Mouse (Mus musculus): ENCODE data around the gene Cct4.

Cct4 gene

DNA sequence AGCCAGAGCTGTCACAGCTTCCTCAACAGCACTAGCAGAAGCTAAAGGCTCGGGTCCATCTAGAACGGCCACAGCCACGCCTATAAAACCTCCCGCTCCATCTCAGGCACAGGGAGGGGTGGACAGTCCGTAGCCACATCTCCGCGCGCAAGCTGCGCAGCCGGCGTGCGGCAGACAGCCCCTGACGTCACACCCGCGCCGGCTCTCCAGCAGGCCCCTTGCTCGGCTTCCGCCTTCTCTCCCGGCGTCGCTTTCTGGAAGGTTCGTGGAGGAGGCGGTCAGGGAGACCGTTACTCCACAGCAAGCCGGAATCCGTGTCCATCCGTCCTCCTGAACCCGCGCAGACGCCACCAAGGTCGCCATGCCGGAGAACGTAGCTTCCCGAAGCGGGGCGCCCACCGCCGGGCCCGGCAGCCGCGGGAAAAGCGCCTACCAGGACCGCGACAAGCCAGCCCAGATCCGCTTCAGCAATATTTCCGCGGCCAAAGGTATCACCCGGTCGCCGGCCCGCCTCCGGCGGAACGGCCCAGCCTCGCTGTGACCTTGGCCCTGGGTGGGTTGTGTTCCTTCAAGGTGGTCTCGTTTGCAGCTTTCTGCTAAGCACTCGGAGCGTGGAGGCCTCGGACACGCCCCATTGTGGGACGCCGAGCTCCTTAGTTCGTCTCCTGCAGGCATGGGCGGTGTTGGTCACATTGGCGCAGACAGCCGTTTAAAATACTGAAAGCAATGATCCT lies at the start of gene Cct4:
Gene Cct4 (plus strand): TSS at position 127 of the 734 bp plus-strand sequence.
- DNase-seq, result peak; percentile 93

DNA sequence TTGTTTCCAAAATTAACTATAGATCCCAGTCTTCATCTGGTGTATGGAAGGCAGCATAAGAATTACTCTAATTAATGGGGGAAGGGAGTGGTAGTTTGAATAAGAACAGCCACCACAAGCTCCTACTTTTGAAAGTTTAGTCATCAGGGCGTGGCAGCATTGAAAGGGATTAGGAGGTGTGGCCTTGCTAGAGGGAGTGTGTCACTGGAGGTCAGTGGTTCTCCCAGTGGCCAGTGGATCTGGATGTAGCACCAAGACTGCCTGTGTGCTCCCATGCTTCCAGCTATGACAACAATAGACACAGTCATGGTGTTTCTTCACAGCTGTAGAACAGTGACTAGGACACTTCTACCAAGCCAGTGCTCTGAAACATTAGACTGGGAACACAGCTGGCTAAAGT lies 41.2 kb upstream of the Cct4 start:
- no peak for DNase-seq

DNA sequence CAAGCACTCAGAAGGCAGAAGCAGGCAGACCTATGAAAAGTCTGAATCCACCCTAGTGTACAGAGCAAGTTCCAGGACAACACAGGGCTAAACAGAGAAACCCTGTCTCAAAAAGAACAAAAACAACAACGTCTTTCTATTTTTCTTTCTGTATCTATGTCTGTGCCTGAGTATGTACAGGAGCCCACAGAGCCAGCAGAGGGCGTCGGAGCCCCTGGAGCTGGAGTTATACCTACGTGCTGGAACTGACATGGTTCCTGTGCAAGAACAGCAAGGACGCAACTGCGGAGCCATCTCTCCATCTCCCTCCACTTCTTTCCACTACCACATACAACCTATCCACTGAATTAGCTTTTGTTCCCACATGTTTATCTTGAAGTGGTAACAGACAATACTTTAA lies 40.2 kb upstream of the Cct4 start:
- DNase-seq, result no peak

DNA sequence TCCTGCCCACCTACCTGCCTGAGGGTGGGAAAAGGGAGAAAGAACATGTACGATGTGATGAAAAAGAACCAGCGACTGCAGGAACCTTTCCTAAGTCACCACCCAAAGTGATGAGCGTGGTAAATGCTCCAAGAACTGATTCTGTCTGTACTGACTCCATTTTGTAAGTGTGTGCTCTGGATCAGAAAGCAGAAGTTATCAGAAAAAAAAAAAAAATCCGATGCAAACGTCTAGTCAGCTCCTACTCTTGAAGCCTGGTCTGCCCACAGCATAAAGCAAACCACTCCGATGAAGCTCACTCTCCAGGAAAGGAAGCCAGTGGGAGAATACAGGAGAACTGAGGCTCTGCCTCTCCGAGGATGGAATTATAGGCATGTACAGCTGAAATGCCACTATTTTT lies 37.7 kb upstream of the Cct4 start:
- DNase-seq, result no peak

DNA sequence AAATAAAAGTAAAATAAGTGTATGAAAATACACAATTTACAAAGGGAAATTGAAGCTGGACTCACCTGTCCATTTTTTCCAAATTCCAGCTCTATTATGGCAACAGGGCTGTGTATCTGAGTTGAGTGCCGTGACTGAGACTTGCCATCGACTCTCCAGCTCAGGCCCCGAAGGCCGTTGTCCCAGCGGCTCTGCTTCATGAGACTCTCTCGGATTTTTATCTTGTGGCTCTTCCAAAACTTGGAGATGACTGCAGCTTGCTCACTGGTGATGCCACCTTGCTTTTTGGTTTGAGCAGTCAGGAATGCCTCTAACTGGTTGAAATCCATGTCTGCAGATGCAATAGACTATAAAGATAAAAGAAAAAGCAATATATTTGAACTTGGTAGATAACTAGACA lies 34.0 kb upstream of the Cct4 start:
- no peak for DNase-seq

DNA sequence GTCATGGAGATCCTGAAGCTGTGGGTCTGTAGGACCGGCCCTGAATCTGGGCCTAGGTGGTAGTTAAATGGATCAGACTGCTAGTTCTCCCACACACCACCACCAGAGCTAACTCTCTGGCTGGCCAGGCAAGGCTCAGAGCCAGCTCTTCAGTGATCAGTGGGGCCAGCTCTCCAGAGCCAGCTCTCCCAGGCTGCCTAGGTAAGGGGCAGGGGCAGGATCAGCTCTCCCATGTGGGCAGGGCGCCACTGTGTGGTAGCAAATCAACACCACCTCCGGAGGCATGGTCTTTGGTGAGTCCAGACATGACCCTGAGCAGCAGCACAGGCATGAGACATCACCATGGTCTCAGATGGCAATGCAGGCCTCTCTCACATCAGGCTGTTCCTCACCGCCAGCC lies 33.5 kb upstream of the Cct4 start:
- peak; percentile 86 for DNase-seq

DNA sequence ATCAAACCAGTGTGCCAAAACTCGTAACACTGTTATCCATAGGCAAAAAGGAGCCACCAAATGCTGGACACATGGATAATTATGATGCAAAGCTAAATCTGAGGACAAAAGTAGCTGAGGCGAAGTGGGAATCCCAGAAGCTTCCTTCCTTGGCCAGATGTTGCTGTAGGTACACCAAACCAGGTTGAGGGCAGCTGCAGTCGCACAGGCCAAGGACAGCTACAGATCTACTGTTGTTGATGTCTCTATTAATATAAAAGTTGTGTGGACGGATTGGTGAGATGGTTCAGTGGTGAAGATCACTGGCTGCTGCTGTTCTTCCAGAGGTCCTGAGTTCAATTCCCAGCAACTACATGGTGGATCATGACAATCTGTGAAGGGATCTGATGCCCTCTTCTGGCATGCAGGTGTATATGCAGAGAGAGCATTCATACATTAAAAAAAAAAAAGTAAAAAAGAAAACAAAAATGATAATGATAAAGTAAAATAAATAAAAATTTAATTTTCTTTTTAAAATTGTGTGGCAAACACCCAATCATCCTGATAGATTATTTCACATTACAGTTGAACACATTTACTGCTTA lies 32.4 kb upstream of the Cct4 start:
- DNase-seq, result no peak

DNA sequence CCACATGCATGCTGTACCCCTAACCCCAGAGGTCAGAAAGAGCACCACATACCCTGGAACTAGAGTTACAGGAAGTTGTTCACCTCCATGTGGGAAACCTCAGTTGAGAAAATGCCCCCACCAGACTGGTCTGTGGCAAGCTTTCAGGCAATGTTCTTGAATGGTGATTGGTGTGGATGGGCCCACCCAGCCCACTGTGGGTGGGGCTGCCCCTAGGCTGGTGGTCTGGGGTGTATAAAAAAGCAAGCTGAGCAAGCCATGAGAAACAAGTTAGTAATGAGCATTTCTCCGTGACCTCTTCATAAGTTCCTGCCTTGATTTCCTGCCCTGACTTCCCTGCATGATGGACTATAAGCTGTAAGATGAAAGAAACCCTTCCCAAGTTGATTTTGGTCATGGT lies 28.2 kb upstream of the Cct4 start:
- no peak for DNase-seq

DNA sequence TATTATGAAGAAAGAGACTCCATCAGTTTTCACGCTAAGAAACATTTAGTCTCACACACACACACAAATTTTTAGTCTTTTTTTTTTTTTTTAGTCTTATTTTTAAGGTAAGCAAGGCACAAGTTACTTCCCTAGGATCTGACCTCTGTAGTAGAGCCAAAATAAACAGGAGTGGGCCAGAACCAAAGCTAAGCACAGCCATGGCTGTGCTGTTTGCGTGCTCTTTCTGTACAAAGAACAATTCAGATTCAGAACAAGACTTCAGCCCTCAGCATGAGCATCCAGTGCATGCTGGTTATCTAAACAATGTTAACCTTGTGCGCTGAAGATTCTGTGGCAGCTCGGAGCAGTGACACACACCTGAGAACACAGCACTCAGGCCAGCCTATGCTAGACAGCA lies 25.9 kb upstream of the Cct4 start:
- DNase-seq, result peak; percentile 2

DNA sequence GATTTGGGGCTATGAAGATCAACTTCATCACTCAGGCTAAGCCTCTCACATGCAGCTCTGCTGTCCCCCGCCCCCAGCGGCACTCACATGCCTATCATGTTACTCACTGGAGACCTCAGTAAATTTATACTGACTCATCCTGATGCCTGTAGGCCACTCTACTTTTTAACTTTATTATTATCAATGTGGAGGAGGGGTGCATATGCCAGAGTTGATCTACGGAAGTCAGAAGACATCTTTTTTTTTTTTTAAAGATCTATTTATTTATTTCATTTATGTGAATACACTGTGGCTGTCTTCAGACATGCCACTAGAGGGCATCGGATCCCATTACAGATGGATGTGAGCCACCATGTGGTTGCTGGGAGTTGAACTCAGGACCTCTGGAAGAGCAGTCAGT lies 24.8 kb upstream of the Cct4 start:
- peak; percentile 3 for DNase-seq

DNA sequence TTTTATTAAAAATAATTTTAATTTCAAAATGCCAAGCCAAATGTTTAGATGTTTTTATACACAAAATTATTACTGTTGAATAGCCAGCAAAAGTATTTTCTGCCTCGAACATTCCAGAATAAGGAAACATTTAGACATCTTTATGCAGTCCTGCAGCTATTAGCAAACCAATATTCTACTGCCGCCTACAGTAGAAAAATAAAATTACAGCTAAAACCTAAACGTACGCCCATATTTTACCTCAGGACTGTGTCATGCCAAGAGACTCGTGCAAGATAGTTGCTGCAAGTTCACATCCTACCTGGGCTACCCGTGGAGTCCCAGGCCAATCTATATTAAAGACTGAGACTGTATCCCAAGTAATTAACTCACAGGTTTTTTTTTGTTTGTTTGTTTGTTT lies 20.8 kb upstream of the Cct4 start:
- DNase-seq, result no peak

DNA sequence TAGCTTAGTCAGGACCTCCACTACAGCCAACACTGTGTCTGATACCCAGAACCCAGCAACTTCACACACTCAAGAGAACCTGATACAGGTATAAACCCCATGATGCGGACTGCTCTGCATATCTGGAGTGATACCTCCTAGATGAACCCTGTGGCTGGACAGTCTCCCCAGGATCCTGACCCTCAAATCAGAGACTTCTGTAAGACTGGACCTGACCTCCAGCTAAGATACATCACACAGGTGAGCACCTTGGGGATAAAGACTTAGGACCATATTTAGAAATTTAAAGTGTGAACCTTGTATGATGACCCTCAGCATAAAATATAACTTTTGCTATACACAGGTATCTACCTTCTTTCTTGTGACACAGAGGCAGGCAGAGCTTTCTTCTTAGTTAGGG lies 19.8 kb upstream of the Cct4 start:
- DNase-seq, result no peak

DNA sequence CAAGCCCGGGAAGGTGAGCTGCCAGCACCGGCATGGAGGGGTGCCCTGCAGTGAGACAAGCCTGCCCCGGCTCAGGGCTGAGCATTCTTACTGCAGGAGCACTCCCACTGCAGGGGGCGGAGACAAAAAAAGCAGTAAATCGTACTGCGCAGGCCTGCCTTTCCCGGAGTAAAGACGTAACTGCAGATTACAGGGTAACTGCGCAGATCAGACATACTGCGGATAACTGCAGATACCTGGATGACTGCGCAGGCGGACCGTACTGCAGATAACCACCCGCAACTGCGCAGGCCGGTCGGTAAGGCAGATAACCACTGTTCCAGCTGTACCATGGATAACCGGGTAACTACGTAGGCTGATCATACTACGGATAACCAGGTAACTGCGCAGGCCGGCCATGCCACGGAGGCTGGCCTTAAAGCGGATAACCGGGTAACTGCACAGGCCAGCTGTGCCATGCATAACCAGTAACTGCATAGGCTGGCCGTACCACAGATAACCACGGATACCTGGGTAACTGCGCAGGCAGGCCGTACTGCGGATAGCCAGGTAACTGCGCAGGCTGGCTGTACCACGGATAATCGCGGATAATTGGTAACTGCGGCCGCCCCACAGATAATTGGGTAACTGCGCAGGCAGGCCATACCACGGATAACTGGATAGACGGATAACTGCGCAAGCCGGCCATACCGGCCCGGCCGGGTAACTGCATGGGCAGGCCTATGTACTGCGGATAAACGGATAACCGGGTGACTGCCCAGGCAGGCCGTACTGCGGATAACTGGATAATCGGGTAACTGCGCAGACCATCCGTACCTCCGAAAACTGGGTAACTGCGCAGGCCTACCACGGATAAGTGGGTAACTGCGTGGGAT lies 18.2 kb upstream of the Cct4 start, which contains the start of gene Zrsr1:
Gene Zrsr1 (plus strand): TSS at position 171 of the 875 bp plus-strand sequence.
- peak; percentile 85 for DNase-seq

DNA sequence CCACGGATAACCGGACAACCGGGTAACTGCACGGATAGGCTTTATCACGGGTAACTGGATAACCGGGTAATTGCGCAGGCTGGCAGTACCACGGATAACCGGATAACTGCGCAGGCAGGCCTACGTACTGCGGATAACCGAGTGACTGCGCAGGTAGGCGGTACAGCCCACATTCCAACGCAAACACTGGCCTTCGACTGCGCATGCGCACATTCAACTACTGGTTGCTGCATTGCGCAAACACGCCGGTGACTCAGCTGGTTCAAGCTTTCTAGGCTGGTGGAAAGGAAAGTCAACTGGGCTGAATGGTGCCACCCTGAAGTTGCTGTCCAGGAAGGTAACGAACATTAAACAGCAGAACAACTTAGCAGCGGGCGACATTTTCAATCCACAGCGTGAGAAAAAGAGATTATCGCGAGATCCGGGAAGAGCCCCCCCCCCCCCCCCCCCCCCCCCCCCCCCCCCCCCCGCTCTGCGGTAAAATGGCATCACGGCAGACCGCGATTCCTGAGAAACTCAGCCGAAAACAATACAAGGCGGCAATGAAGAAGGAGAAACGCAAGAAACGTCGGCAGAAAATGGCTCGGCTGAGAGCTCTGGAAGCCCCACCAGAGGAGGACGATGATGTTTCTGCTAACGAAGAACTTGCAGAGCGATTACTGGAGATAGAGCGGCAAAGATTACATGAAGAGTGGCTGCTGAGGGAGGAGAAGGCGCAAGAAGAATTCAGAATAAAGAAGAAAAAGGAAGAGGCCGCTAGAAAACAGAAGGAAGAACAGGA lies 17.4 kb upstream of the Cct4 start:
- peak; percentile 85 for DNase-seq

DNA sequence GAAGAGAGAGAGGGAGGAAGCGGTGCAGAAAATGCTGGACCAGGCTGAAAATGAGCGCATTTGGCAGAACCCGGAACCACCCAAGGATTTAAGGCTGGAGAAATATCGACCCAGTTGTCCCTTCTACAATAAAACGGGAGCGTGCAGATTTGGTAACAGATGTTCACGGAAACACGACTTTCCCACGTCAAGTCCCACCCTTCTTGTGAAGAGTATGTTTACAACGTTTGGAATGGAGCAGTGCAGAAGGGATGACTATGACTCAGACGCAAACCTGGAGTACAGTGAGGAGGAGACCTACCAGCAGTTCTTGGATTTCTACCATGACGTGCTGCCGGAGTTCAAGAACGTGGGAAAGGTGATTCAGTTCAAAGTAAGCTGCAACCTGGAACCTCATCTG lies 16.7 kb upstream of the Cct4 start:
- DNase-seq, result no peak

DNA sequence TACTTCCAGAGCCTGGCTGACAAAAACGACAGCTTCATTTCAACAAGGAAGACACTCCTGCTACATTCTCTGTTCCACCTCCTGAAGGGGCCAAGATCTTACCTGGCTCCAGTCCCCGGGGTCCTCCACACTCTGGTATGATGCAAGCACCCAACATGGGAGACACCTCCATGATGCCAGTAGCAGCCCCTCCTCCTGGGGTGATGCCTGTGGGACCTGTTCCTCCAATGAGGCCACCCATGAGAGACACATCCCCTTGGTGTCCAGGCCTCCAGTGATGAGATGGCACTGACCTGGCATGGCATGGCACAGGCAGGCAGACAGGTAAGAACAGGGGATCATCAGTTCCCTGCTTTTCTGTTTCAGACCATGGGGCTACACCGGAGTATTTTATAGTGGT lies 12.1 kb upstream of the Cct4 start:
- DNase-seq, result no peak

DNA sequence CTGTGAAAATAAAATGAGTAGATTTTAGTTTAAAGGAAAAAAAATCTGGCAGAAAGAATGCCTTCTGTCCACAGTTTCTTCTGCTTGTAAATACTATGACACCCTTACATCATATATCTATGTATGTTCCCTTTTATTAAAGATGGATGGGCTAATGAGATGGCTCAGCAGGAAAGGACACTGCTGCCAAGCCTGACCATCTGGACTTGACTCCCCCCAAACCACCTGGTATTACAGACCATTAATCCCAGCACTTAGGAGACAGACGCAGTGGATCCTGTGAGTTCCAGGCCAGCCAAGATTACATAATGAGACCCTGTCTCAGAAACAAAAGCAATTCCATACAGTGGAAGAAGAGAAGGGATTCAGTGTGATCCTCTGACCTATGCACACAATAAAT lies 11.6 kb upstream of the Cct4 start:
- DNase-seq, result no peak

DNA sequence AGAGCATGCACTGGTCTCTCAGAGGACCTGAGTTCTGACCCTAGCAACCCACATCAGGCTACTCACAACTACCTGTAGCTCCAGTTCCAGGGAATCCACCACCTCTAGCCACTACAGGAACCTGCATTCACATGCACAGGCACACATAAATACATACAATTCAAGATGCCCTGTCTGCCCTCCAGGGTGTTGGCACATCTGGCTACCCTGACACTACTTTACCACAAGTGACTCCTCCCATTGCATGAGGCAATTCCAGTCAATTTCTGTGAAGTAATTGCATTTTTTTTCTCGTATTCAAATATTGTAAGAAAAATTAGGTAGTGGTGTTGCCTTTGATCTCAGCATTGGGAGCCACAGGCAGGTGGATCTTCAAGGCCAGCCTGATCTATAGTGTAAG lies 11.1 kb upstream of the Cct4 start:
- DNase-seq, result no peak

DNA sequence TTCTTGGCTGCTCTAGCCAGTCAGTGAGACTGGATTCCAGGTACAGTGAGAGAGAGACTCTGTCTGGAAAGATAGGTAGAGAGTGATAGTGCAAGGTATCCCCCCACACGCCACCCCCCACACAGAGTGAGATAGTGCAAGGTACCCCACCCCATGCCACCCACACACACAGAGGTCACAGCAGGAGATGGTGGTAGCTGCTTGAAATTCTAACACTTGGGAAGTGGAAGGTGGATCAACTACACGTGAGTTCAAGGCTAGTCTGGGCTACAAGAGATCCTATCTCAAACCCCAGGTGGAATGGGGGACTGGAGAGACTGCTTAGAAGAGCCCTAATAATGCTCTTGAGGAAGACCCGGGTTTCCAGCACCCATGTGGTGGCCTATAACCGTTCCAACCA lies 9.3 kb upstream of the Cct4 start:
- DNase-seq, result no peak

DNA sequence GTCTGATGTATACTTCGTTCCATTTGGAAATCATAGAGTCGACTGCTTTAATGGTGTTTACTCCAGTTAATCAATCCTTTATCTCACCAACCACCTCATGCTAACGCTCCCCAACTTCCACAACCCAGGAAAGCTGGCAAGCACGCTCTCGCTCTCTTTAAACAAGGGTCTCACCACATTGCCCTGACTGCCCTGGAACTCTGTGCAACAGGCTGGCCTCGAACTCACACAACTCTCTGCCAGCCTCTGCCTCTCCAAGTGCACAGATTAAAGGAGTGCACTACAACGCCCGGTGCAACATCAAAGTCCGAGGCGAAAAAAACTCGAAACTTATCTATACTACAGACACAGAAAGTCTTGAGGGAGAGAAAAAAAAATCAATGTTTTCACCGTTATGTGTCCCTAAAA lies 8.8 kb upstream of the Cct4 start:
- no peak for DNase-seq

DNA sequence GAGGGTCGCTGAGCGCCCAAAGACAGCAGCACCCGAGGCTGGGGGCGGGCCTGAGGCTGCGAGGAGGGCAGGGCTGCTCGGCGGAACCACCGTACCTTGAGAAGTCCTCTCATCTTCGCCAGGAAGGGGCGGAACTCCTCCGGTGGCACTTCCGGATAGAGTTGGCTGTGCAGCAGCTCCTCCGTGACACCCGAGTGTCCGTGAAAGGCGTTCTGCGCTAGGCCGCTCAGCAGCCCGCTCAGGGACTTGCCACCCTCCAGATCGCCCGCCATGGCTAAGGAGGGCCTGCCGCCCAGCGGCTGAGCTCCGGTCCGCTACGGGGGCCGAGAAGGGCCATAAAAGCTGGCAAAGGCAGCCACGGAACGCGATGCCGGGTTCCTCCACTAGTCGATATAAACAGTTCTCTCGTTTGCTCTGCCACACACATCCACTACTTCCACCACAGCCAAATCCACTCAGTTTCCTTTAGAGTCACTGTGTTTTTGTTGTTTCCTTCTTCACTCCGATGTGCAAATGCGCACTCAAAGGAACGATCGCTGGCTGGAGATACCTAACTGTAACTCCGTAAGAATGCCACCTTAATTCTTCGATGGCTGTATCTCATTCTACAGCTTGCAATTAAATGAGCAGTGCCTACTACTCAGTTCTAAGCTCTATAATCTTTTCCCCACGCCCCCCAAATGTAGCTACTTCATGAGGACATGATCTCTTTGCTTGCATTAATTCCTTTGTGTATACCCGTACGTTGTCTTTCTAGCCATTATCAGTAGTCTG lies 8.1 kb upstream of the Cct4 start, which contains the start of the genes Gm28048 and Commd1:
Gene Gm28048 (minus strand): TSS at position 107 of the 774 bp plus-strand sequence.
Gene Commd1 (minus strand): TSS at position 399 of the 774 bp plus-strand sequence.
- DNase-seq, result peak; percentile 93

DNA sequence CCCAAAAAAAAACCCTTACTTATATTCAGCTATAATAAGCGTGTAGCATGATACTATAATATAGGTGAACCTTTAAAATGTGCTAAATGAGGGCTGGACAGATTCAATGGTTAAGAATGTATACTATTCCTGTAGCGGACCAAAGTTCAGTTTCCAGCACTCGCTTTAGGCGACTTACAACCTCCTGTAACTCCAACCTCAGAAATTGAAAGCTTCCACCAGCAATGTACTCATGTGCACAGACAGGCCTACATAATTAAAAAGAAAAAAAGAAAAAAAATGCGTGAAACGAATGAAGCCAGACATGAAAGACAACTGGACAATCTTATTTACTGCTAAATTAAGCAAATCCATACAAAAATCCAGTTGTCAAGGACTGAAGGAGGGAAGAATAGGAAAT lies 7.5 kb upstream of the Cct4 start:
- DNase-seq, result no peak

Measured in kidney, adult 11 months (tissue).